Mouse (Mus musculus) ES-E14 (cell line): ENCODE data around the gene Lnx1.

Source experiments
- CHD2 ChIP-seq: IDR thresholded peaks from 2 replicates; pipeline ENCODE4 v1.6.1; 2014; ENCODE audit warnings: mild to moderate bottlenecking, low read depth, low read length, inconsistent platforms
- HCFC1 ChIP-seq: IDR thresholded peaks from 2 replicates; pipeline ENCODE4 v1.6.1; 2012; ENCODE audit warnings: low read length, inconsistent platforms, borderline replicate concordance; ENCODE audit not compliant: insufficient read depth
- MAFK ChIP-seq: IDR thresholded peaks from 2 replicates; pipeline ENCODE4 v1.6.1; 2014; ENCODE audit warnings: mild to moderate bottlenecking, low read depth, low read length, inconsistent platforms; ENCODE audit not compliant: insufficient read depth
- ZC3H11A ChIP-seq: IDR thresholded peaks from 2 replicates; pipeline ENCODE4 v1.6.1; 2012; ENCODE audit warnings: low read depth, mild to moderate bottlenecking, inconsistent platforms, low read length, borderline replicate concordance
- ZNF384 ChIP-seq: IDR thresholded peaks from 2 replicates; pipeline ENCODE4 v1.6.1; 2012; ENCODE audit warnings: low read depth, low read length, inconsistent platforms

- TF ChIP-seq CHD2 (no peak), MAFK (no peak), ZNF384 (no peak), HCFC1 (no peak), ZC3H11A (no peak)
These were observed 153.1 kb downstream of the Lnx1 start for GRCm38 (mm10) chr5:74549566-74549965.
